Mouse (Mus musculus) lung, adult 2 months (tissue): Measurements from ENCODE around the gene Atp11b.

Source experiments
- CTCF ChIP-seq: fragments of 200-500 bp; IDR thresholded peaks from 2 replicates; pipeline ENCODE4 v1.5.1; 2011; ENCODE audit warnings: mild to moderate bottlenecking, low read length, control low read depth; ENCODE audit not compliant: insufficient read depth
- POLR2A ChIP-seq: fragments of 200-500 bp; IDR thresholded peaks from 2 replicates; pipeline ENCODE4 v1.6.1; 2011; ENCODE audit warnings: low read depth, mild to moderate bottlenecking, control low read depth, low read length, borderline replicate concordance; ENCODE audit errors: extremely low read depth

GRCm38 (mm10) chr3:35746840-35747456 lies 7.0 kb upstream of the Atp11b start:
- no peak for TF ChIP-seq CTCF
- TF ChIP-seq POLR2A, result no peak
